Mouse (Mus musculus): ENCODE measurements around the gene Tfdp2.
"Not testable (repeated sequence)": the region's sequence is repeated elsewhere in the genome, so short reads cannot be mapped to it uniquely, and the experiment has no call there.

Gene Tfdp2

DNA sequence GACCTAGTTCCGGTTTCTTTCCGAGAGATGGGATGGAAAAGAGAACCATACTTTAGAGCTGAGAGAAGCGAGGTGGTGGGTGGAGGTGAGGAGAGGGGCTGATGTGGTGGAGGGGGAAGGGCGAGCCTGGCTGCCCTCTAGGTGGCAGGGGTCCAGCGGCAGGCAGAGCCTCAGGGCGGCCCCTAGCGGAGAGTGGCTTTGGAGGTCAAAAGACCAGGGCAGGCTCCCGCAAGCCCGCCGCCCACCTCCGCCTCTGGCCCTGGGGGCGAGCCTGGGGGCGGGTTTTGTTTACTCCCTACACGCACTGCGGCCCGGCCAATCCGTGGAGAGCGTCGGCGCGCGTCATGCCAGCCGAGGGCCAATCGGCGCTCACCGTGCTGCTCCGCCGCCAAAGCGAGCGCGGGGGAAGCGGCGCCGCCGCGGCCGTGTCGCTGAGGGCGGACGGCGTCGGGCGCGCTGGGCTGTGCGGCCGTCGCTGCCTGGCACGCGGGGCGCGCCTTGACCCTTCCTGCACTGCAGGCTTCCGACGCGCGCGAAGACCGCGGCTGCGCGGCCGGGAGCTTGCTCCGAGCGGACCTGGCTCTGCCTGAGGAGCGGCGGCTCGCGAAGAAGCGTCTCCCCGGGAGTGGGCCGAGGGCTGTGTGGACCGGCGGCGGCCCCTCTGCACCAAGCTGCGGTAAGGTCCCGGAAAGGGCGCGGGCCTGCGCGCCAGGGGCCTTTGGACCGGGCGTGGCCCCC, at the start of gene Tfdp2:
Tfdp2 (plus strand) TSS at position 391 of the 738 bp plus-strand sequence.
- peak; percentile 91 for DNase-seq

DNA sequence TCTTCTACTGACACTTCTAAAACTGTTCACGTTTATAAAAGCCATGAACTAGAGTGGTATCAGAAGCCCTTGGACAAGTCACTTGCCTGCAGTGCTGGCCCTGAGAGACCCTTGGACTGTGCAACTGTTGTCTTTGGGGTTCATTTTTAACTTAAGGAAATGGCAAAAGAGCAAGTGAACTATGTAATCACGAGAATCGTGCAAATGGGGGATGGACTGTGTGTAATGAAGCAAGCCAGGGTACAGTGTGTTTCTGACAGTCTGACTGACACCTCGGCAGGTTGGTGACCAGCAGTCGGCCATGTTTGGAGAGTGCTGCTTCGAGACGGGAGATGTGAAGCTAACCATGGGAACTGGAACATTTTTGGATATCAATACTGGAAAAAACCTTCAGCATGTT, 43.3 kb upstream of the Tfdp2 start:
- peak; percentile 78 for DNase-seq

DNA sequence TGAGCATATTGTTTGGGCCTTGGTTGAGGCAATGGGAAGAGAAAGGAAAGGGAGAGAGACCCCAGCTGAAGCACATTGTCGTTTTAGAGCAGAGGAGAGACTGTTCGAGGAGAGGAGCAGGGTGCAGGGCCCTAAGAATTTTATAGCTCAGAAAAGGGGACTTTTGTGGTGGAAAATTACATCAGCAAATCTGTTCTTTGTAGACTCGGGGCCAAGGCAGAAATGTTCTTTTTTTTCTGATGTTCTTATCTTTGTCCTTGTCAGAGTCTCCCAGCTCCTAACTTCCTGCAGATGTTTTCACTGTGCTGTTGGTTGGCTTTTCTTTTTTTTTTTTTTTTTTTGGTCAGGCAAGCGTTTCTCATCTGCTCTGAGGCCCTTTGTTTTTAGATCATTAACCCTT, 37.6 kb upstream of the Tfdp2 start:
- DNase-seq = no peak

DNA sequence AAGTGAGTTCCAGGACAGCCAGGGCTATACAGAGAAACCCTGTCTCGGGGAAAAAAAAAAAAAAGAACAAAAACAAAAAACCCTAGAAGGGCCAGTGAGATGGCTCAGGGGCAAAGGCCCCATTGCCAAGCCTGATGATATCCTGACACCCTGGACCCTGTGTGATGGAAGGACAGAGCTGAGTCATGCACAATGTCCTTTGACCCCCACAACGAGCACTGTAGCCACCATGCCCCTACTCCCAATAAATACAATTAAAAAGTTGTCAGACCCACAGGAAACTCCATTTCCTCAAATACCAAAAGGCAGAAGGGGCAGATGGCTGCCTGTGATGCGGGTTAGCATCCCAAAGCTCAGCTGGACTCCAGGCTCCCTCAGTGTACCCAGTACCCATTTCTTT, 37.0 kb upstream of the Tfdp2 start:
- no peak for DNase-seq

DNA sequence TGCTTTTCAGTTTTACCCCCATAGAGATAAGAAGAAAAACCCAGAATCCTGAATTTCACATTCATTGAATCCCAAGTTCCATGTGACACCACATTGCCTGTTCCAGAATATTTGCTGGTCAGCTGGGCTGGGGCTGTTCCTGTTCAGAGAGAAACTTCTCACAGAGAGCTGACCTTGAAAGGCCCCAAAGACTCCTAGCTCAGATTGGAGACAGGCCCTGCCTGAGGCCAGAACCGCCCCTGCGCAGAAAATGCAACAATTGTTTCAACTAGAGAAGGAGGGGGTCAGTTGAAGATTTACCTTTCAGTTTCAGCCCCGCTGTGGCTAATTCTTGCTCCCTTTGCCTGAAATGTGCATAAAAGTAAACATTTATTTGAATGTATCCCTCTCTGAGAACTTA, 35.3 kb upstream of the Tfdp2 start:
- DNase-seq = peak; percentile 34

DNA sequence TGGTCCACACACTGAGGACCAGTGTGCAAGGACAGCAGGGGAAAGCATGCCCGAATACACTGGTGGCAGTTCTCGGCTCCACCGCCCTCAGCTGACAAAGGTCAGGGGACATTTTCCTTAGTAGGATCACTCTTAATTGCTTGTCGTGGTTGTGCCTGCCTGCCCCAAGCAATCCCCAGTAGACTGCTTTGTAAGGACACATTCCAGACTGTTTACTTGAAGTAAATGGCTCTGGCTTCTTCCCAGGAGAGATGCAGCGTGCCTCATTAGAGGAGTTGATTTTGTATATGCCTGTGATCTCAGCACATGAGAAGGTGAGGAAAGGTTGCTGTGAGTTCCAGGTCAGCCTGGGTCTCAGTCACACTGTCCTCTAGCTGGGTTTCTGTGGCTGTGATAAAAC, 33.7 kb upstream of the Tfdp2 start:
- peak; percentile 33 for DNase-seq

DNA sequence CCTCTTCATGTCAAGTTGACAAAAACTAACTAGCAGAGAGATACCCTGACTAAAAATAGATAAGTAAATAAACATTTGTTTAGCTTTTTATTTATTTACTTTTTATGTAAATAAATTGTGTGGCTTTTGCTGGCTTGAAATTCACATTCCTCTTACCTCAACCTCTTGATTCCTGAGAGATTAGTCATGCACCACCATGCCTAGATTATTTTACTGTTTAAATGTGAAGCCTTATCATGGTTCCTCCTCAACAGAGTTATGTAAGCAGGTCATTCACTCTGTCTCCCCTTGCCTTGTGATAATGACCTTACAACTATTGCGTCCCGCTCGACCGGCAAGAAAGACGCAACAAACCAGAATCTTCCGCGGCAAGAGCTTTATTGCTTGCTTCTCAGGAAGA, 32.6 kb upstream of the Tfdp2 start:
- DNase-seq = no peak

DNA sequence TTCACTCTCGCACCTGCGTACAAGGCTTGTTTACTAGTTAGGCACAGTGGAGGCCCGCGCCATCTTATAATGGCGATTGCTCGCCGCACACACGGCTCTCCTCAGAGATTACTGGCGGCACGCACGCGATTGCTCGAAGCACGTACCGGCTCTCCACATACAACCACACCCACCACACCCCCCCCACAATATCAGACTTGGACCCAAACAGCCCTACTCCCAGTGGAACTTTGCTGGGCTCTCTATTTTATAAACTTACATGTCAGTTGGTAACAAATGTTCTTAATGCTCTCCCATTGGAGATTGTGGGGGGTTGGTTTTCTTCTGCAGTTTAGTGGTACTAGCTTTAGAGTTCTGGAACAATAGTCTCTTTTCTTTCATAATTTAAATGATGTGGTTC, 32.1 kb upstream of the Tfdp2 start:
- DNase-seq = not testable (repeated sequence)

DNA sequence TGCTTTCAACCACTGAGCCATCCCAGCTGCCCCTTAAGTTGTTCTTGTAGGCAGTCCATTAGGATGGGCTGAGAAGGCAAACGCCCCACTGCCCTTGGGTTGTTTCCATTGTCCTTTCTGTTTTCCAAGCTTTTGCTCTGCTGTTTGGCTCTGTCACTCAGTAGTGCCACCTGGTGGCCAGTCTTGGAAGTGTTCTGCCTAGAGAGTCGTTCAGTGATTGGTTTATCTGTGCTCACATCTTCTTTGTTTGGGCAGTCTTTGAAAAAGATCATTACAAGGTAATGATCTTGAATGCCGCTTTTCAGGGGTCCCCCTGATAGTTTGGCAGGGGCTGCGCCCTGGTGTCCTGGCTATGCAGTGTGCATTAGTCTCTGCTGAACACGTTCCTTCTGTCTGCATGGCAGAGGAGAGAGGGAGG, 28.9 kb upstream of the Tfdp2 start:
- DNase-seq = peak; percentile 72

DNA sequence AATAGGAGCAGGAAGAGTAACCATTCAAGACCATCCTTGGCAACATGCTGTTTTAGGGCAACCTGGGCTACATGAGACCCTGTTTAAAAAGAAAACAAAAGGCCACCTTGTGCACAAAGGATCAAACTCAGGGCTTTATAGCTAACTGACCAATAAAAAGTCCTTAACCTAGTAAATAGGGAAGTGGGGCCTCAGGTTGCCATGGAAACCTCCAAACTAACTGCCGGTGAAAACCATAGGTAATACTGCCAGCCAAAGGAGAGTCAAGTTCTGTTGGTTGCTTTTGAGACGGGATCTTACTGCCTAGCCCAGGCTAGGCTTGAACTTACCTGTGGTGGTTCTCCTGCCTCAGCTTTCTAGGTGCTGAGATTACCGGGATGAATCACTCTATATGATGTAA, 25.5 kb upstream of the Tfdp2 start:
- DNase-seq = no peak

DNA sequence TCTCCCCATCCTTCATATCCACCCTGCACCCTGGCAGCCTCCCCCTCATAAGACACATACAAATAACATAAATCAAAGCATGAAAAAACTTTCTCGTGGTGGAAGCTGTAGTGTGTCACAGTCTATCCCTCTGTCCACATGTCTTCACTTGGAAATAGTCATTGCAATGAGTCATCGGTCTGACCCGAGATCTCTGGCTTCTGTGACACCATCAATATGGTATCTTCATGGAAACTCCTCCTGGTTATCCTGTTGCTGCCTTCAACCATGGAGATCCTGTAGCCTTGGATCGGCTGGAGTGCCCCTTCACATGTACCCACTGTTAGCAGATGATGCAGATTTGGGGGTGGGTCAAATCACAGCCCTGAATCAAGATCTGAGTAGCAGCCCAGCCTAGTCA, 11.2 kb upstream of the Tfdp2 start:
- DNase-seq = no peak

DNA sequence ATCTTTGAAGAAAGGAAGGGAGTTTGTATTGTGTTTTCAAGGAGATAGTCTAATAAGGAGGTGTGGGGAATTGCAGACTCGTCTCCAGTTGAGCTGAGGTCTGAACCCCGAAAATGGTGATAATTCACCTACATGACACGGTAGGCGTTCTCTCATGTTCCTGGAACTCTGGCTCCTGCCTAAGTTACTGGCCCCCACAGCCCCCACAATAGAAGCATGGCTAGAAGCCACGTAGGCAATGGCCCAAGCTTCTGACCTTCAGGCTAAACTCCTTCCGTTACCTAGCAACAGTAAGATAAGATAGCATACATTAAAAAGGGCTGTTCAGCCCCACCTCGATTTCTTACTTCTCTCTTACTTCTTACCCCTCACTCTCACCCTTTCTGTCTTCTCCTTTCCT, 9.4 kb upstream of the Tfdp2 start:
- no peak for DNase-seq

DNA sequence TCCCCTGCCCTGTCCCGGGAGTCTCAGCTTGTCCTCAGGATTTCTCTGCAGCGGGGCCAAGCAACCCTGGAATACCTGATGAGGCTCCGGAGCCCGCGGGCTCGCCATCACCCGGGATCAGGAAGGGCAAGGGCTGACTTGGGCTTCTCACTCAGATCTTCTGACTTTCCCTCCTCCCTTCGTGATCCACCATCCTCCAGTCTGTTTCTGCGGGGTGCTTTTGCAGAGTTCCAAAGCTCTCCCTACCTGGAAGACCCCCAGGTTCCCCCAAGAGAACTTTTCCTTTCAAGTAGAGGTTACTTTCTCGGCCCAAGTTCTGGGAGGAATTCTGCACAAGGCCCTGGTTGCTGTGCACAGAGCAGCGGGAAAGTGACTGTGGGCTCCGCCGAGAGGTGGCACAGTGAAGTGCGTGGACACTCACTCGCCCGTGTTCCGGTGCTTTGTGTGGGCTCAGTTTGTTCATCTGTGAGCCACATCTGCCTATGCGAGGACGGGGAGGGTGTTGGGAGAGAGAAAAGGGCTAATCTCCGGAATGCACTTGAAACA, 634 bp downstream of the Tfdp2 start:
- peak; percentile 30 for DNase-seq

DNA sequence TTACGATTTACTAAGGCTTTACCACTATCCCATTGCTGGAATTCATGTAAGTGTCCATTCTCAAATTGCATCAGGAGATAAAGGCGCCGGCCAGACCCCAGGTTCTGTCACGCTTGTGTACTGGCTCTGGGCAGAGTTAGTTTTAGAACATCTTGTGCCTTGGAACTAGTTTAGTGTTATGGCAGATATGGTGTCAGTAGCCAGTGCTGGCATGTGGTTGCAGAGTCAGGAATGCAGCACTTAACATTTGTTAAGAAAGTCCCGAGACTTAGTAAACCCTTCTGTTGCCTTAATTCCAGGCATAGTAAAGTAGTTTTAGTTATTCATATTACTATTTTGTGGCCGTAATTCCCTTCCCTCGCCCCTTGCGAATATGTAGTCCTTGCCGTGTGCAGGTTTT, 1.7 kb downstream of the Tfdp2 start:
- peak; percentile 6 for DNase-seq

DNA sequence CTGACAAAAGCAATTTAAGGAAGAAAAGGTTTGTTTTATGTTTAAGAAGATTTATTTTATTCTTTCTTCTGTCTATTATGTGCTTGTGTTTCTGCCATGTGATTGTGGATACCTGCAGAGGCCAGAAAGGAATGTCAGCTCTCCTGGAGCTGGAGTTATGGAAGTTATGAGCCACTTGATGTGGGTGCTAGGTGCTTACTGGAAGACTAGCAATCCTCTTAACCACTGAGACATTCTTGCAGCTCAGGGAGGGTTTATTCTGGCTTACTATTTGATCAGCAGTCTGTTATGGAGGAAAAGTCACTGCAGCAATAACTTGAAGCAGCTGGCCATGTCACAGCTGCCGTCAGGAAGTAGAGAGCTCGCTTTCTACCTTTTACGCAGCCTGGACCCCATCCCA, 7.6 kb downstream of the Tfdp2 start:
- DNase-seq = no peak

DNA sequence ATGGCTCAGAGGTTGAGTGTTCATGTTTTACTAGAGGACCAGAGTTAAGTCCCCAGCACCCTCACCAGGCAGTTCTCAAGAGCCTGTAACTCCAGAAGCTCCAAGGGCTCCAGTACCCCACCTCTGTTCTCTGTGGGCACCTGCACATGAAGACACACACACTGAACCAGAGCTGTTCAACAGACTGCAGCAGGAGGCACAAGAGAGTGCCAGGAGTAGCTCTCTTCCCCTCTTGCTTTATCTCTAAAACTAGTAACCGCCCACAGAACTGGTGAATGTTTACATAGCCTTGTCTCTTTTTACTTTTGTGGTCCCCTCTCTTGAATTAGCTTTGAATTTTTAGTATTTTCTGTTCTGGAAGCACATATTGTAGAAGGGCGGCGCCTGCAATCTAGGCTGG, 11.4 kb downstream of the Tfdp2 start:
- DNase-seq = no peak

DNA sequence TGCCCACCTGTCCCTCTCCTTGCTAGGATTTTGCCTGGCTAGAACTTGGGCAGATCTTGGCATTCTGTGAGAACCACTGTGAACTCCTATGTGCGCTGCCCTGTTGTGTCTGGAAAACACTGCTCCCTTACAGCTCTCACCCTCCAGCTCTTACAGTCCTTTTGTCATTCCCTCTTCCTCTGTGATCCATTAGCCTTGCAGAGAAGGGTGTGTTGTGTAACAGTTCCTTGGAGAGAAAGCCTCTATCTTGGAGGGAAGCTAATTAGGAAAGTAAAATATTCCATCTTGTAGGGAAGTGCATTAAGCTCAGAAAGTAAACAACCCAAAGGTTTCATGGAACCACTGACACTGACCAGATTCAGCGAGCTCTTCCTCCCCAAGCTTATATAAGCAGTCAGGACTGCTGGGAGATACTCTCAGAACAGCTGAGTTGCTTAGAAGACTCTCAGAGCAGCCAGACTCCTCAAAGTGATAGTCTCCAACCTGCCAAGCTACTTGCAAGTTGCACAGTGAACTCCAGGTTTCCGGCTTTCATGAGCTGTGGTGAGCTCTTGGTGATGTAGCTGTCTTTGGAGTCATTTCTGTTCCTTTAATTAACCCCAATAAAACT, 17.1 kb downstream of the Tfdp2 start:
- DNase-seq = no peak

DNA sequence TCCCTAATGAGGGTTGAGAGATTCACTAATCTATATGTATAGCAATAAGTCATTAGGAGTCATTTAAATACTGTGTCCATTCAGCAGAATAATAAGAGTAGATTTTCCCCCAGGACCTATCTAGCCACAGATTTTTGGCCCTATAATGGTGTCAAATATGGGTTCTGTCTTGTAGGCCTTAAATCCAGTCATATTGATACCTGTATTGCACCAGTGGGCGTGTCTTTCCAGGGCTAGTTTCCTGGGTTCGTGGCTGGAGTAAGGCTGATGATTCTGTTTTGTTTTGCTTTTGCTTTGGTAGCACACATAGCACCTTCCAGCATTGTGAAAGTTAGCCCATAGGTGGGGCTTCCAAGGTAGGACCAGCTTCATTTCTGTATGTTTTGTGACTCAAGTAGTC, 18.1 kb downstream of the Tfdp2 start:
- DNase-seq = no peak

DNA sequence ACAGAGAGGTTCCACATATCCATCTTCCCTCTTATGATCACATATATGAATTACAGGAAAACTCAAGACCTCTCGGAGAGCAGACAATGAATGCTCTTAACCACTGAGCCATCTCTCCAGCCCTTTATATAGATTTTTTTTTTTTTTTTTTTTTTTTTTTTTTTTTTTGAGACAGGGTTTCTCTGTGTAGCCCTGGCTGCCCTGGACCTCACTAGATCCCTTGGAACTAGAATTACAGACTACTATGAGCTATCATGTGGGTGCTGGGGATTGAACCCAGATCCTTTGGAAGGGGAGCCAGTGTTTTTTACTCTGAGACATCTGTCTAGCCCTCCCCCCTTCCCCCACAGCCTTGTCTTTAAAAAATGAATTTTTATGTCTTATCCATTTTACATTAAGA, 21.2 kb downstream of the Tfdp2 start:
- DNase-seq = no peak

DNA sequence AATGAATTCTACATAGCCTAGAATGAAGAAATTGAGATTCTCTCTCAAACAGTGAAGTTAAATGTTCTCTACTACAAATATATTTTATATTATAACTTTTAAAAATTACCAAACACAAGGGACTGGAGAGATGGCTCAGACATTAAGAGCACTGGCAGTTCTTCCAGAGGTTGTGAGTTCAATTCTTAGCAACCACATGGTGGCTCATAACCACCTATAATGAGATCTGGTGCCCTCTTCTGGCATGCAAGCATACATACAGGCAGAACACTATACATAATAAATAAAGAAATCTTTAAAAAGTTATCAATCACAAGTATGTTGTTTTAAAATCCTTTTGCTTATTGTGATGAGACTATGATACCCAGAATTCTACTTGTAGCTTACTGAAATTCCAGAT, 21.7 kb downstream of the Tfdp2 start:
- DNase-seq = no peak

DNA sequence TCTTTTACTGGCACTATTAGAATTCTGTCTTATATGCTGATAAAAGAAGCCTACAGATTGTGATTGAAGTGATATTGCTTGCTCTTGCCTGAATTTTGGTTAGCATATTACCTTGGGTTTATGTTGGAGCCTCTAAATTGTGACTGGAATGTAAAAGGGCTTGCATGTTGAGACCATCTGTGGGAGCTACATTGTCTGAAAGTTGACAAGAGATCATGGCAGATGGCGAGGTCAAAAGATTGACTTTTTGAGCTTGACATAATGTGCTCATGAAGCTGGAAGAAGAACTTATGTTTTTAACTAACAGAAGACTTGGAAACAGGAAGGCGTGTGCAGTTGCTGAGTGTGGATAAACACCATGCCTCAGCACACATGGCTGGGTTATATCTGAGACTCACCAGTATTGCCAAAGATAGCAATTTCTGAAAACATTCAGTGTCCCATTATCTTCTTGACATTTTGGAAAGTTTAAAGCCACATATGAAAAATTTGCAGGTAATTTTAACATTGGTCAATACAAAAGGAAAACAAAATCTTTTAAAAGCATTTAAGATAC, 23.1 kb downstream of the Tfdp2 start:
- DNase-seq = no peak

DNA sequence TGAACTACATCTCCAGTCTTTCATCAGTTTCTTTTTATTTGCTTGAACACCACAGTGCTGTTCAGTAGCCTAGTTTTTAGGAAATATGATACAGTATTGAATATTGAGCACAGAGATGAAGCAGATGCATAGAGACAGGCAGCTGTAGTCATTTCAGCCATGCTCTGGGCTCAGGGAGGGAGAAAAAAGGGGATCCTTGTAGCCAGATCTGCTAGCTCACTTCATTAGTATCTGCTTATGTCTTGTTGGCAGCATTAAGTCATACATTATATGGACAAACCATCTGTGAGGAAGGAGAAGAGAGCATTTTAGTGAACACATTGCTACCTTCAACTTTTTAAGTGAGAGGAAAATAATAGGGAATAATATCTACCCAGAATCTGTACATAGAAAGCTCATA, 24.3 kb downstream of the Tfdp2 start:
- no peak for DNase-seq

DNA sequence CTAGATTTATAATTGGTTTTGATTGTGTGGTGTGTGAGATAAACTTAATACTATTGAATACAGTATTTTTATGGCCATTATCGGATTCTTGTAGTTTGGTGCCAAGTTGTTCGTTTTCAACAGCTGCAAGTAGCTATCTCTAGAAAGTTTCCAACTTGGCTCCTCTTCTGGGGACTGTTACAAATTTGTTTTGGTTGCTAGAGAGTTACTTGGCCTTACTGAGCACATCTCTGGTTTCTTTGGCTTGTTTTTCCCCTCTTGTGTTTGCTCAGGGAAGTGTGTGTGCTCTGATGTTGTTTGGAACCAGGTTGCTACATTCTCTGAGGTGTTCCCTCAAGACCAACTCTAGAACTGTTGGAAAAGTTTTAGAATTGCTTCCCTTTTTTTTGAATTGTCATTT, 27.2 kb downstream of the Tfdp2 start:
- no peak for DNase-seq

DNA sequence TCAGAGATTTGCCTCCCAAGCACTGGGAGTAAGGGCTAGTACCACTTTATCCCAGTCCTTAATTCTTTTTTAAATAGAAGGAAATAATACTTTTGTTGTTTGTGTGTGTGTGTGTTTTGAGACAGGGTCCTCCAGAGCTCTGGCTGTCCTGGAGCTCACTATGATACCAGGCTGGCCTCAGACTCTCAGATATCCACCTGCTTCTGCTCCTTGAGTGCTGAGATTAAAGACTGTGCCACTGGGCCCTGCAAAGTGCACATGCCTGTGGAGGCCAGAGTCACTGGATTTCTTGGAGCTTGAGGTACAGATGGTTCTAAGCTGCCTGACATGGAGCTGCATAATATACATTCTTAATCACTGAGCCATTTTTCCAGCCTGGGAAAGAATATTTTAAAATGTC, 32.2 kb downstream of the Tfdp2 start:
- DNase-seq = no peak

Measured in kidney, adult 9 months (tissue).